Mouse (Mus musculus) liver, embryonic 14.5 days (tissue): ENCODE measurements around the gene Orc3. TPM values are rescaled to one million over a fixed set of nuclear protein-coding genes. Genes with fewer than 3 reads are reported as not detected.
"Not testable (repeated sequence)": the region's sequence is repeated elsewhere in the genome, so short reads cannot be mapped to it uniquely, and the experiment has no call there.

Source experiments
- ATAC-seq: fragments of 200-750 bp; cut with Nextera tagmentation; 2 replicates; pipeline ENCODE4 v1.8.0; 2017; ENCODE audit warnings: moderate number of reproducible peaks, mild to moderate bottlenecking, moderate library complexity; ENCODE audit not compliant: insufficient read depth
- DNase-seq, 3 experiments: peaks; one replicate each; pipeline ENCODE4 v3.0.0-alpha.2; 2012 to 2013; ENCODE audit warnings: low read depth in 3 of 3, low spot score in 3 of 3
- H3K27ac ChIP-seq: fragments of 300-500 bp; sonication (generic); 2 replicates; pipeline ENCODE4 v1.5.1; 2014; ENCODE audit warnings: moderate library complexity, mild to moderate bottlenecking, control low read depth, inconsistent platforms
- H3K27me3 ChIP-seq: fragments of 300-500 bp; sonication (generic); 2 replicates; pipeline ENCODE4 v1.6.1; 2014; ENCODE audit warnings: mild to moderate bottlenecking, low read length, moderate library complexity; ENCODE audit not compliant: control insufficient read depth, insufficient read depth
- H3K36me3 ChIP-seq: fragments of 300-500 bp; sonication (generic); replicated peaks from 2 replicates; pipeline ENCODE4 v1.6.1; 2014; ENCODE audit warnings: low read depth; ENCODE audit not compliant: control insufficient read depth, insufficient read depth
- H3K4me1 ChIP-seq, 2 experiments: fragments of 200-500 bp in 1 of 2; fragments of 300-500 bp in 1 of 2; sonication (generic) in 1 of 2; replicated peaks; 2 replicates each; pipeline ENCODE4 v1.6.1; 2012 to 2014; ENCODE audit warnings: antibody characterized with exemption in 1 of 2, inconsistent platforms in 1 of 2, low read length in 1 of 2; ENCODE audit not compliant: control insufficient read depth in 2 of 2, insufficient read depth in 2 of 2
- H3K4me2 ChIP-seq: fragments of 300-500 bp; sonication (generic); 2 replicates; pipeline ENCODE4 v1.6.1; 2014; ENCODE audit warnings: low read depth, mild to moderate bottlenecking, control low read depth, moderate library complexity
- H3K4me3 ChIP-seq, 2 experiments: fragments of 200-500 bp in 1 of 2; fragments of 300-500 bp in 1 of 2; sonication (generic) in 1 of 2; 2 replicates each; pipeline ENCODE4 v1.5.1; 2012 to 2014; ENCODE audit warnings: low read depth in 2 of 2, low read length in 2 of 2, mild to moderate bottlenecking in 2 of 2, control low read depth in 1 of 2, inconsistent platforms in 1 of 2, moderate library complexity in 1 of 2; ENCODE audit not compliant: insufficient read depth in 1 of 2
- H3K9ac ChIP-seq: fragments of 300-500 bp; sonication (generic); replicated peaks from 2 replicates; pipeline ENCODE4 v1.6.1; 2014; ENCODE audit warnings: mild to moderate bottlenecking, control low read depth, moderate library complexity
- H3K9me3 ChIP-seq: fragments of 300-500 bp; sonication (generic); 2 replicates; pipeline ENCODE4 v1.6.1; 2016; ENCODE audit warnings: low read length, mixed read lengths; ENCODE audit not compliant: control insufficient read depth
- CTCF ChIP-seq: IDR thresholded peaks from 2 replicates; pipeline ENCODE4 v1.5.1; 2016; ENCODE audit warnings: antibody characterized with exemption, low read depth, control low read depth
- EP300 ChIP-seq: IDR thresholded peaks from 2 replicates; pipeline ENCODE4 v1.6.1; 2016; ENCODE audit warnings: antibody characterized with exemption, low read depth
- WGBS: fragments of 180-500 bp; shearing (Covaris S2); extraction: QIAGEN DNeasy Blood & Tissue Kit; methylation state at CpG from one replicate; pipeline ENCODE4 v1.1.7; 2014; ENCODE audit not compliant: insufficient replicate concordance; 5-methylcytosine and 5-hydroxymethylcytosine counted together
- polyA plus RNA-seq, 2 experiments: library from polyadenylated mRNA; depleted of rRNA in 1 of 2; stranded (reverse) in 1 of 2; unstranded in 1 of 2; fragments of >200 nt; fragmentation: Nextera tagmentation in 1 of 2; extraction: Ambion mirVana in 1 of 2; gene quantifications; 2 replicates each; pipeline versions ENCODE4 v1.2.1 to v1.2.3; 2012 to 2014

The Orc3 gene
- polyA plus RNA-seq, 2 experiments: 21.9 to 45.0 TPM

DNA sequence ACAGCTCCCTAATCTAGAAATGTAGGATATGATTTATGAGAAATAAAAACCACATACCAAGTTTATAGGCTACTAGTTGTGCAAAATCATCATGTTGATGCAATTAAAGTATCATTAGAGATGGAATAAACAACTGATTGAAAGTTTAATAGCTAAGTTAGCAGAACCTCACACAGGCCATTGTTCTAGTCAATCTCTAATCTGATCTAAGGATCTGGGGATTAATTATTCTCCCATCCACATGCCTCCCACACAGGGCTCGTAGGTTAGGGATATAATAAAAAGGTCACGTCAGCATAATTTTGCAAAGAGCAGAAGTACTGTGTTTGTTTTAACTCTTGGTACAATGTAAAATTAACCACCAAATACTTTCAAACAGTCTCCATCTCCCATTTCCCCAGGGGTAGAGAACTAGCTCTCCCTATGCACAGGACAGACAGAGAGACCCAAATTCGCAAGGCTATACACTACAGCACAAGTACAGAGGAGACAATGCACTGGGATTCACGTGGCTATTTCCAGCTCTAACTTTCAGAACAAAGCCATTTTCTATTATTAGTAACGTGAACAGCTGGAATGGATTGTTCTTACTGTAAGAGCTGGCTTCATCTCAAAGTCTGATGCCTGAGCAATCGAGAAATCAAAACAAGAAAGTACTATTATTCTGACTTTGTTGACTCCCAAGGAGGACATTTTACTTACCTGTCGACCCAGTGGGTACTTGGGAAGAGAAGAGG lies 29.7 kb downstream of the Orc3 start:
- H3K4me3 ChIP-seq: no peak overlapping the region
- ATAC-seq: no peak
- H3K9me3 ChIP-seq: no peaks in the 10 kb centered on the region
- H3K9ac ChIP-seq: no peak overlapping the region
- peaks cover 31% of the 10 kb centered on the region for H3K36me3 ChIP-seq
- no peaks in the 10 kb centered on the region for H3K27me3 ChIP-seq
- H3K4me1 ChIP-seq: no peaks in the 10 kb centered on the region
- no peak overlapping the region for H3K27ac ChIP-seq
- DNase-seq: no peak
- WGBS: 78% methylated on average over 7 of the region's 7 CpGs
- H3K4me2 ChIP-seq: no peak overlapping the region
- TF ChIP-seq CTCF (no peak), EP300 (no peak)

DNA sequence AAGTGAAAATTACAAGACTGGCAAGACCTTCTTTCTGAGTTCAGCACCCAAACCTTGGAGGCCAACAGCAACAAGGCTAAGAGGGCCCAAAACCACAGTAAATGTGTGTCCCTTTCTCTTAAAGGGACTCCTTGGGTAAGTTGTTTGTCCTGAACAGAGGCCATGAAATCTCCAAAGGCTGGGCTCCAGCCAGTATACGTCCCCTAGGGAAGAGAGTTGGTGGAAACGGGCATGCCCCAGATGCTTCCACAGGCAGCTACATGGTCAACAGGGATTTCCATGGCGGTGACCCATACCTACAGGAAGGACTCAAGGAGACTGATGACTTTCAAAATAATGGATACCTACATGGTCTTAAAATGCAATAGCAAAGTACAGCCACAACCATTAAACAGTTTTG lies 31.3 kb downstream of the Orc3 start:
- TF ChIP-seq EP300: no peak
- no peak for TF ChIP-seq CTCF
- H3K36me3 ChIP-seq: peaks cover 39% of the 10 kb centered on the region
- no peak for ATAC-seq
- no peak overlapping the region for H3K27ac ChIP-seq
- H3K27me3 ChIP-seq: no peaks in the 10 kb centered on the region
- no peak overlapping the region for H3K4me3 ChIP-seq
- no peak overlapping the region for H3K4me2 ChIP-seq
- no peaks in the 10 kb centered on the region for H3K4me1 ChIP-seq
- H3K9me3 ChIP-seq: no peaks in the 10 kb centered on the region
- no peak for DNase-seq
- no peak overlapping the region for H3K9ac ChIP-seq
- WGBS: 91% methylated on average over 3 of the region's 3 CpGs

DNA sequence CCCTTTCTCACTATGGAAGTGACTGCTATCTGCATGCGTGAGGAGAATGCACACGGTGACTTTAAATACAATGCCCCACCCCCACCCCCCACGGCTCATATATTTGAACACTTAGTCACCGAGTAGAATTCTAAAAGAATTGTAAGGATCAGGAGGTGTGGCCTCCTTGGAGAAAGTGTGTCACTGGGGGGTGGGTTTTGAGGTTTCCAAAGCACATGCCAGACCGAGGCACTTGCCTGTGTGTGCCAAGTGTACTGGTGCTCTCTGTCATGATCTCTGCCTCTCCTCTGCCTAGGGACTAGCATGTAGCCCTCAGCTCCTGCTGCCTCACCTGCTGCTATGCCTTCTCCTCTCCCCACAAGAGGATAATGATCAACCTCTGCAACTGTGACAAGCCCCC lies 32.3 kb downstream of the Orc3 start:
- no peaks in the 10 kb centered on the region for H3K4me1 ChIP-seq
- ATAC-seq: no peak
- no peak for TF ChIP-seq CTCF
- no peak for TF ChIP-seq EP300
- no peak for DNase-seq
- no peak overlapping the region for H3K27ac ChIP-seq
- H3K36me3 ChIP-seq: peaks cover 46% of the 10 kb centered on the region
- no peak overlapping the region for H3K4me2 ChIP-seq
- no peak overlapping the region for H3K9ac ChIP-seq
- no peaks in the 10 kb centered on the region for H3K9me3 ChIP-seq
- H3K4me3 ChIP-seq: no peak overlapping the region
- H3K27me3 ChIP-seq: no peaks in the 10 kb centered on the region
- 55% methylated on average over 5 of the region's 5 CpGs for WGBS

DNA sequence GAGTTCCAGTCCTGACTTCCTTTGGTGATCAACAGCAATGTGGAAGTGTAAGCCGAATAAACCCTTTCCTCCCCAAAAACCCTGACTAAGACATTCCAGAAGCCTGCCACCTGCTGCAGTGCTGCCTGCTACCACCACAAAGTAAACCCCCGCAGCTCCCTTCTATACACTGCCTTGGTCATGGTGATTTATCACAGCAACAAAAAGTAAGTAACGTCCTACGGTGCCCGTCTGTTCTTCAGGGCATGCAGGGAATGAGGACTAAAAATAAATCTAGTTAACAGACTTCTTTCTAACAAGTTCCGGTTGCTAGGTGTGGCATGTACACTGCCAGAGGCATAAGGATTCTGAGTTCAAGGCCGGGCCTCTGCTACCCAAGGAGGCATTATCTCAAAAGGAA lies 32.8 kb downstream of the Orc3 start:
- H3K9me3 ChIP-seq: no peaks in the 10 kb centered on the region
- no peak overlapping the region for H3K9ac ChIP-seq
- no peak overlapping the region for H3K27ac ChIP-seq
- no peak for ATAC-seq
- no peak overlapping the region for H3K4me3 ChIP-seq
- H3K4me1 ChIP-seq: no peaks in the 10 kb centered on the region
- WGBS: 57% methylated on average over 7 of the region's 7 CpGs
- H3K4me2 ChIP-seq: no peak overlapping the region
- DNase-seq: no peak
- no peaks in the 10 kb centered on the region for H3K27me3 ChIP-seq
- H3K36me3 ChIP-seq: peaks cover 51% of the 10 kb centered on the region
- TF ChIP-seq EP300: no peak
- TF ChIP-seq CTCF: no peak

DNA sequence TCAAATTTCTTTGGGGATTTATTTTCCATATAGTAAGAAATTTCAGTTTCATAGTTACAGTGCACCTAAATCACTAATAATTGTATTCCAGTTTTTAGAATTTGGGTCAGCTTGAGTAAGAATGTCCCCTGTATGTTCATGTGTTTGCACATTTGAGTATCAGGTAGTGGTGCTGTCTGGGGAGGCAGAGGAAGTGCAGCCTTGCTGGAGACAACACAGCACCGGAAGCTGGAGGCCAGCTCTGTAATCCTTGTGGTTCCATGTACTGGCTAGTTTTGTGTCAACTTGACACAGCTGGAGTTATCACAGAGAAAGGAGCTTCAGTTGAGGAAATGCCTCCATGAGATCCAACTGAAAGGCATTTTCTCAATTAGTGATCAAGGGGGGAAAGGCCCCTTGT lies 33.3 kb downstream of the Orc3 start:
- H3K4me2 ChIP-seq, H3K4me3 ChIP-seq, H3K9ac ChIP-seq, DNase-seq, H3K27ac ChIP-seq, H3K9me3 ChIP-seq, ATAC-seq, H3K27me3 ChIP-seq, H3K4me1 ChIP-seq: not testable (repeated sequence)
- H3K36me3 ChIP-seq: peaks cover 55% of the 10 kb centered on the region
- 41% methylated on average over 1 of the region's 1 CpGs for WGBS
